Mouse (Mus musculus) thymus, postnatal 4 days (tissue): ENCODE data around the gene Lrrk1.

ENCODE experiments used
- DNase-seq: peaks from one replicate; pipeline ENCODE4 v3.0.0; 2021

The Lrrk1 gene

DNA sequence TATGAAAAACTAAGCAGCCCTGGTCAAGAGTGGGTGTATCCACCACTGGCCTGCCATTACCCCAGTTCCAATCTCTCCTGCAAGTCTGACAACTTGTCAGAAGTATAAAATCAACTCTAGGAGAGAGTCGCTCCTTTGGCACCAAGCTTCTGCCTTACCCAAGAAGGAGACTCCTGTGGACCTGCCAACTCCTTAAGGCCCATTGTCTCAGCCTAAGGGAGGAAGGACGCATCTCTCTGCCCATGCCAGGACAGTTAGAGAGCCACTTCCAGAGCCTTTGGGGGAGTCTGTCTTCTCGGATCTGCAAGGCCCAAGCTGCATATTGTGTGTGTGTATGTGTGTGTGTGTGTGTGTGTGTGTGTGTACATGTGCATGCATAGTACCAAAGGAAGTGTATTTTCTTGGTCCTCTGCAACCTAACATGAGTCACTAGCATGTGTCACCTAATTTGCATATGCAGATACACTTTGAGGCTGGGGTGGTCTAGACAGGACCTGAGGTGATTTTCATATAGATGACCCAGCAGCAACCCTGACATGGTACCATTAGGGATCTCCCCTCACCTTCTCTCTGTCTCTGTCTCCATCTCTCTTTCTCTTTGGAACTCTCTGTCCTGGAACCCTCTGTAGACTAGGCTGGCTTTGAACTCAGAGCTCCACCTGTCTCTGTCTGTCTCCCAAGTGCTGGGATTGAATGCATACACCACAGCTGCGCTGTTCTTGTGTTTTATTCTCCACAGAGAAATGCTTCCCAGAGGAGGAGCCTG is 168.9 kb downstream of the Lrrk1 start:
- DNase-seq = no peak

DNA sequence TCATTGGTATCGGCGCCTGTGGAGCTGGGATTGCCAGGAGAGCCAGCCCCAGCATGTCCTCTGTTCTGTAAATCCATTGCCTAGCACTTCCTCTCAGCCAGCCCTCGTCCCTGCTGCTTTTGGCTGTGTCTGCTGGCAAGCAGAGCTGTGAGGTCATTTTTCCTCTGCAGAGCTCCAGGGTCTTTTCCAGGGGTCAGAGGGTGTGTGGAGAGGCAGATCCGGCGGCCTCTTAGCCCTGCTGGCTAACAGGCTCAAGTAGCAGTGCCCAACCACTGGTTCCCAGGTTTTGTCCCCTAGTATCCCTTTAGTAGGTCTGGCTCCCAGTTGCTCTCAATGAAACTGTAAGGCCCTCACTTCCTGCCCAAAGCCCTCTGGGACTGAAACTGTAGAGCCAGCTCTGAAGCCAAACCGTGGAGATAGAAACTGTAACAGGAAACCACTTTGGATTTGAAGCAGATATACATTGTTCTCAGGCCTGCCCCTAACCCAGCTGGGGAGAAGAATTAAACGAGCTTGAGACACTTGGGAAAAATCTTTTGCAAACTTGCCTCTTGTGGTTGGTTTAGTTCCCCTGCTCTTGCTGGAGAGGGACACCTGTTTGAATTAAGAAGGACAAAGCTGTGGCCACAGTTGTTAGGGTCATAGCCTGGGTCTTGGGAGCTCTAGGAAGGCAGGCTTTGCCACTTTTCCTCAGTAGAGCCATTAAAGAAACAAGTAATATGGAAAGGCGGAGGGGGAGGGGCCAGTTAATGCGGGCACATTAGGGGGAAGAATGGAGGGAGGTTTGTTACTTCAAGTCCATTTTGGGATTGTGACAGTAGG is 169.7 kb downstream of the Lrrk1 start:
- DNase-seq = no peak

GRCm38 (mm10) chr7:66217531-66218094 is 170.5 kb downstream of the Lrrk1 start:
- no peak for DNase-seq

DNA sequence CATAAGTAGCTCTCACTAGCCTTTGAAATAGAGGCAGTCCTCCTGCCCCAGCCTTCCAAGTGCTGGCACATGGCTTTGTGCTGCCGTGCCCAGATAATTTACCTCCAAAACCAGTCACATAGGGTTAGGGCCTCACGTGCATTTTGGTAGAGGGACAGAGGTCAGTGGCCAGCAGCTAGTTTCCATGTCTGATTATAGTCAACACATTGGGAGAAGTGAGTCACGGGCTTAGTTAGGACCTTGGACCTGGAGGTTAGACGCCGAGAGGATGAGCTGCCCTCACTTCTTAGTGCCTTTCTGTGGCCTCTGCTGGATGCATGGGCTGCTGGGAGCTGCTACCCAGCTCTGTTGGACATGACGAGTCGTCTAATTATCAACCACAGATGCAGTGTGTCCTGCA is 171.1 kb downstream of the Lrrk1 start:
- no peak for DNase-seq

DNA sequence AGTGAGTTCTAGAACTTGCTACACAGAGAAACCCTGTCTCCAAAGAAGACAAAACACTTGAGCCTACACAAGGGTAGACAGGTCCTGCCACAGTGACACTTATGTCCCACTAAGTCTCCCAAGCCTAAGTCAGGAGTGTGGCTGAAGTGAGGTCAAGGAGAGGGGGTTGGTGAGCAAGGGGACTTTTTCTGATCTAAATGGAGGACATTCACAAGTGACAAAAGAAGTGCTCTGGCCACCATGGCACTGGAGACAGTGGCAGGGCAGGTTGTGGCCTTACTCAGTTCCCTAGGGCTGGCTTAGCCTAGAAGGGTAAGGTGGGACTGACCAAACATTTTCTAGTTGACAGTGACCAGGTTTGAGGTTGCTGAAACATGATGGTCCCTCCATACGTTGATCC is 172.2 kb downstream of the Lrrk1 start:
- DNase-seq = no peak

GRCm38 (mm10) chr7:66214477-66214876 is 173.7 kb downstream of the Lrrk1 start:
- DNase-seq = no peak

DNA sequence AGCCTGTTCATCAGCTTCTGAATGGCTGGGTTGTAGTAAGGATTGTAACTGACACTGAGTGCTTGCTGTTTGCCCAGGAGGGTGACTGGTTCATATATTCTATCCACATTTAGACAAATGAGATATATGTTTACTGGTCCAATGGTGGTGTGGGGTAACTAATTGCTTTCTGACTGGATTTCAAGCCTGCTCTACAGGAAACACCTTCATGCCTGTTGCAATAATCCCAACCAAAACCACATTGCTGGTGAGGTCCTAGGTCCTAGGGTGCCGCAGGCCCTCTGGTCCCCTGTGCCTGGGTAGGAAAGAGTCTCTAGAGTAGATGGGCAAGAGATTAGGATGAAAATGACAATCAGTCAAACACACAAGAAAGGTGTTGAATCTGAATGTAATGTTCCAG is 175.3 kb downstream of the Lrrk1 start:
- DNase-seq = no peak

GRCm38 (mm10) chr7:66209920-66210319 is 178.2 kb downstream of the Lrrk1 start:
- DNase-seq = no peak

DNA sequence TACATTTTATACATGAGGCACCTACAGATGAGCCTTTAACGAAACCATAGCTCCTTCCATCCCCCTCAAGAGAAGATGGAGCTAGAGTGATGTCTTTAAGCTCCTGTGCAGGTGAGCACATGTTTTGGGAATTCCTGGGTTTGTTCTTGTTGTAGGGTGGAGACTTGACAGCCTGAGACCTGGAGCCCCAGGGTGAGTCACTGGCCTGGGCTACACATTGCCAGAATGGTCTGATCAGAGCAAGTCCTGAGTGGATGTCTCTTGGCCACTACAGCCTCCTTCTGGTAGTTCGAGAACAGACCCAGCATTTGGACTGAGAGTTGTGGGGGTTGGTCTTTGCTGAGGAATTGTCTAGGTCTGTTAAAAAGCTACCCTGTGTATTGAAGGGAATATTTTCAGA is 186.5 kb downstream of the Lrrk1 start:
- no peak for DNase-seq

- no peak for DNase-seq
Measured at GRCm38 (mm10) chr7:66200791-66201450, 187.2 kb downstream of the Lrrk1 start.

- no peak for DNase-seq
Measured at GRCm38 (mm10) chr7:66200383-66200782, 187.8 kb downstream of the Lrrk1 start.

DNA sequence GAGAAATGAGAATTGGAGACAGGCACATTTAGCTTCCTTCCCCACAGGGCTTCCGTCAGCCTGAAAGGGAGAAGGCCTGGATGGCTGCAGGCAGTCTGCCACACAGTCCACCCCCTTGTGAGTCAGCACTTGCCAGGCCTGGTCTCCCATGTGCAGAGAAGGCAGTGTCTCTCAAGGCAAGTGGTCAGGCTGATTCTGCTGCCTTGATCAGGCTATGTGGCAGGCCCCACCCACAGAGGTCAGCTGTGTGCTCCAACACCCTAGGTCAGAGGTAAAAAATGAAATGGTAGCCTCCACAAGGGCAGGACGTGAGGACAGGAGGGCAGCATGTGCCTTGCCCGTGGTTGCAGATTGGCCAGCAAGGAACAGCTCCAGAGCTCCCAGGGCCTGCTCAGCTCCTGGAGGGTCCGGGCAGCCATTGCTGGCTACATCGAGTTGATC is 188.7 kb downstream of the Lrrk1 start:
- DNase-seq = no peak

- no peak for DNase-seq
Measured at GRCm38 (mm10) chr7:66198416-66198815, 189.7 kb downstream of the Lrrk1 start.

DNA sequence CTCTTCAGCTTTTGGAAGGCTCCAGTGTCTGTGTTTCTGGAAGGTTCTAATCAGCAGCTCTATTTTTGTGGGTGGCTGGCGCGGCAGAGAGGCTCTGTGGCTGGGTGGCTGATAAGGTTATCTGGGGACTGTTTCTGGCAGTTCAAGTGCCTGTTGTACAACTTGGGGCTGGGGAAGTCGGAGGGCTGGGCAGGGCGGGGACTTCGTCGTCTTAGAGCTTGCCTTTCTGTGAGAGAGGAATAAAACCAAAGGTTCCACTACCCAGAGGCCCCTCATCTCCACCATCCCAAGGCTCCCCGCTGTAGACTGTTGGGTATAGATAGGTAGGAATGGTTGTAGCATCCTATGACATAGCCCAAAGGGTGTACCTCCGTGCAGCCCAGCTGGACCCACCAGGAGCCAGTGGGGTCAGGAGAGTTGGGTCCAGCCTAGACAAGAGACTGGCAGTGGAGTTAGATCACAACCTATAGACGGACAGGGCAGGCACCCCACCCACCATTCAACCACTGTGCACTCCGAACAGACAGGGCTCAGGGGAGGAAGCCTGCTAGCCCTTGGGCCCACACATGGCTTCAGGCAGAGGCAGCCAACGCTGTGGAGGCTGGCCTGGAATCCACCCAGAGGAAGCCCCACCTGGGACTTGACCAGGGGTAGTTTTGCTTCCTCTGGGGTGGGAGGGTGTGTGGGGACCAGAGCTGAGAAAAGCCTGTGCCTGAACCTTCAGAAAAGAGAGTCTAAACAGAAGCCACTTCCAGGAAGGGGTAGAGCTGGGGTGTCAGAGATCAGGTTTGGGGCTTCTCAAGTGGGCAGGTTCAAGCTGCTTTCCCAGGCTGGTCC is 191.3 kb downstream of the Lrrk1 start:
- no peak for DNase-seq

- DNase-seq = no peak
Measured at GRCm38 (mm10) chr7:66195881-66196280, 192.3 kb downstream of the Lrrk1 start.

DNA sequence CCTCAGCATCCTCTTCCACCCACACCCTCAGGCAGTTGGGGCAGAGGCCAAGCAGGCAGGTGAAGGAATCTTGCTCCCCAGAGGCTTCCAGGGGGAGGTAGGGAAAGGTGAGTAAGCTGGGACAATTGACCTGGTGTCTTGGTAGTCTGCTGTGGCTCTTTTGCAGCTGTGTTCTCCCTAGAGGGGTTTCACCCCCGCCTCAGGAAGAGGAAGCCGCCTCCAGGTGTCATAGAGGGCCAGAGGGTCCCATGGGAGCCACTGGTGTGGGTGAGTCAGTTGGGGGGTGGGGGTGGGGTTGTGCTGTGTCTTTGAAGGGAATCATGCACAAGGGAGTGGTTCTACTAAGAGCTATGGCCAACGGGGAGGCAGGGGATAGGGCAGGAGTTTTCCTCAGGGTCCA is 193.6 kb downstream of the Lrrk1 start:
- no peak for DNase-seq

- peak; percentile 43 for DNase-seq
Measured at GRCm38 (mm10) chr7:66190385-66190784, 197.8 kb downstream of the Lrrk1 start.

GRCm38 (mm10) chr7:66187581-66188231 is 200.4 kb downstream of the Lrrk1 start:
- DNase-seq = no peak

DNA sequence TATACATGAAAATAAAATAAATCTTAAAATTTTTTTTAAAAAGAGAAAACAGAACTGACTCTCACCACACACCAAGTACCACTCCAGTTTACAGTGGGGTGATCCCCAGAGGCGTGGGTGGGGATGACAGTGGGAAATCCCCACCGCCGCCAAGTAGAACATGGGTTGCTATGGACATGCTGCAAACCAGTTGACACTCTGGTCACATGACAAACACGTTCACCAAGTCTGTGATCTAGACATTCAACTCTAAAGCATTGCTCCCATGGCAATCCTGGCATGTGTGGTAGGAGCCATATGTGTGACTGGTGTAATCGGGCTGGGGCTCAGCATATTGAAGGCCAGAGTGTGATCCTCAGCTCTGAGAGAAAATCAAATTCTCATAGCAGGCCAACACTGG is 202.8 kb downstream of the Lrrk1 start:
- DNase-seq = peak; percentile 18

- DNase-seq = no peak
Measured at GRCm38 (mm10) chr7:66184026-66184425, 204.1 kb downstream of the Lrrk1 start.

DNA sequence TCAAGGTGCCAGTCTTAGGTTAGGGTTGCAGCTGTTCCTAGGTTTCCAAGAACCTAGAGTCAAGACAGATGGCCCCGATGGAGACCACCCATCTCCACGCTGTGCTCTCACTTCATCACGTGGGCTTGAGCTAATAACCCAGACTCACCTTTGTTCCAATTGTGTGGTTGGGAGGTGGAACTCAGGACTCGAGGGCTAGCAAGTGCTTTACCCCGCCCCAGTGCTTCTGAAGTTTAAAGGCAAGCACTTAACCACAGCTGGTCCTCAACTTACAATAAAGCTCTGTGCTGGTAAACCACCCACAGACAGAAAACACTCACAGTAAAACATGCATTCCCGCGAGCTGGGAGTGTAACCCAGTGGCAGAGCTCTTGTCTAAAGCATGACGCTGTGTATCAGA is 204.7 kb downstream of the Lrrk1 start:
- no peak for DNase-seq
